Mouse (Mus musculus) kidney, adult 2 months (tissue): Measurements from ENCODE around the gene Hbb-bt.

ENCODE experiments used
- CTCF ChIP-seq: fragments of 200-500 bp; conservative IDR thresholded peaks from 2 replicates; pipeline ENCODE4 v1.5.1; 2011; ENCODE audit warnings: low read depth, mild to moderate bottlenecking, control low read depth, low read length, moderate library complexity, mixed read lengths; ENCODE audit not compliant: insufficient read depth, insufficient read length
- POLR2A ChIP-seq: fragments of 200-500 bp; IDR thresholded peaks from one replicate; pipeline ENCODE4 v1.6.1; 2011; ENCODE audit warnings: low read depth, low read length, control low read depth

DNA sequence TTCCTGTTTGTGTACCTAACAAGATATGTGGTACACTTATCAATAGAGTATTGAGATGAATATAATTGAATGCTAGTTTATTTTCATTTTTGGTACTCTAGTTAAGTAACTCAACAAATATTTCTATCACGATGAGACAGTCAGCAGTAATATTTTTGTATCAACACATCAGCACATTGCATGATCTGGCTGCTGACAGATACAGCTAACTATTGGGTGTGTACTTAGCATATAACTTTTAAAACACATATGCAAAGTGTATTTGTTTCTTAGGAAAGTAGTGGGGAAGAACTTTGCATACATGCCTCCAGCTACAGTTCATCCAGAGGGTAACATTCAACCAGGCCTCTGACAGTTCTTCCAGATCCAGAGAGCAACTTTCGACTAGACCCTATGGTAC, 10.8 kb upstream of the Hbb-bt start:
- TF ChIP-seq CTCF (no peak), POLR2A (no peak)
